Mouse (Mus musculus): ENCODE data around the gene Nap1l4.

The Nap1l4 gene

GRCm38 (mm10) chr7:143548976-143549457, at the start of gene Nap1l4:
Nap1l4 (minus strand) TSS chr7:143549106.
- CTCF ChIA-PET, result interaction anchor here in 1 of 4 experiments (0.7 to 2.0 kb wide), 9 partner anchors 9 to 158 kb away, joined by 3 to 10 read pairs (median 4); partner anchors contain the start of genes Cars and Tnfrsf22

DNA sequence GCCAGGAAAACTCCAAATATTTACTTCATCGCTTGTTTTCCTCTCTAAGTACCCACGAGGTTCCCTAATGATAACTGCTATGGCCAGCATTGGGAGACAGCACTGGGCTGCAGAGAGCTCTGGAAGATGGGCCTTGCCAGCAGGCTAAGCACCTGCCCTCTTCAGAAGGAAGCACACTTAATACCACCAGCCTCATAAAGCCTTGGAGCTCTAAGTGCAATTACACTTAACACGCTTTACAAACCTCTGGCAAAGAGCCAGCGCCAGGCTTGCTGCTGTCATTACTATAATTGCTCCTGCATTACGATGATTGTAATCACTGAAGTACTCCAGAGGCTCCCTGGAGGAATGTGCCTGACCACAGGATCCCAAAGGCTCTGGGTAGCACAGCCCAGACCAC, 46.0 kb upstream of the Nap1l4 start:
- CTCF ChIA-PET, result interaction anchor here in 1 of 4 experiments (3.1 kb wide), 1 partner anchor 11 kb away, joined by 9 read pairs; no protein-coding TSS in a partner anchor
- POLR2A ChIA-PET, result interaction anchor here in 3 of 4 experiments (0.5 to 11.0 kb wide), 17 partner anchors 10 to 1279 kb away, joined by 3 to 195 read pairs (median 5); partner anchors contain the start of genes Nap1l4 (in 2 of the 3) and Tnfrsf22 (in 1 of the 3)

More at GRCm38 (mm10) chr7:143548976-143549457, at the start of gene Nap1l4:
- POLR2A ChIA-PET, result interaction anchor here (0.6 to 10.2 kb wide), 105 partner anchors 8 to 1590 kb away, joined by 3 to 275 read pairs (median 5); partner anchors contain the start of genes Cars (in 3 of the 4), Cd81 (in 2 of the 4), Tnfrsf22 (in 2 of the 4) and Tnfrsf23 (in 2 of the 4)

GRCm38 (mm10) chr7:143592255-143592654, 43.3 kb upstream of the Nap1l4 start:
- ChIA-PET POLR2A (interaction anchor here in 3 of 4 experiments (0.6 to 11.0 kb wide), 24 partner anchors 8 to 93 kb away, joined by 3 to 195 read pairs (median 6); partner anchors contain the start of genes Nap1l4 (in 3 of the 3), Cars (in 2 of the 3) and Tnfrsf23 (in 1 of the 3)), CTCF (interaction anchor here in 1 of 4 experiments (0.6 kb wide), 1 partner anchor 183 kb away, joined by 15 read pairs; no protein-coding TSS in a partner anchor)

GRCm38 (mm10) chr7:143588006-143588405, 39.1 kb upstream of the Nap1l4 start:
- ChIA-PET POLR2A (interaction anchor here in 3 of 4 experiments (0.6 to 4.6 kb wide), 22 partner anchors 10 to 460 kb away, joined by 3 to 98 read pairs (median 6); partner anchors contain the start of genes Cars (in 3 of the 3), Nap1l4 (in 3 of the 3) and Tnfrsf22 (in 2 of the 3)), CTCF (interaction anchor here in 1 of 4 experiments (1.1 kb wide), 1 partner anchor 39 kb away, joined by 3 read pairs; the partner anchor contains the start of gene Nap1l4)

DNA sequence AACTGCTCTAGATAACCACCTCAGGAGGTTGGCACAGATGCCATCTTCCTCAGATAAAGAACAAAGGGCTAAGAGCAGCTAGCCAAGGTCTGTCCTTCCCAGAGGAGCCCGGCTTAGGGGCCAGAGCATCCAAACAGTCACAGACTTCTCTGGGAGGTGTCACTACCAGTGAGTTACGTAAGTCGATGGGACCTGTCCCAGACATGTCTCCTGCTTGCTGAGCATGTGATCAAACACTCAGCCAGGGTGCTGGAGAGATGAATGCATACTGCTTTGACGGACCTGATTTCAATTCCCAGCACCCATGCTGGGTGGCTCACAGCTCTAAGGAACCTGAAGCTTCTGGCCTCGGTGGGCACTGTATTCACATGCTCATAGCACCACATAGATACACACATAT, 38.7 kb upstream of the Nap1l4 start:
- CTCF ChIA-PET, result interaction anchor here in 1 of 4 experiments (1.1 kb wide), 1 partner anchor 39 kb away, joined by 3 read pairs; the partner anchor contains the start of gene Nap1l4
- POLR2A ChIA-PET, result interaction anchor here in 3 of 4 experiments (0.6 to 4.6 kb wide), 21 partner anchors 9 to 459 kb away, joined by 3 to 98 read pairs (median 6); partner anchors contain the start of genes Cars (in 3 of the 3), Nap1l4 (in 3 of the 3) and Tnfrsf22 (in 2 of the 3)

DNA sequence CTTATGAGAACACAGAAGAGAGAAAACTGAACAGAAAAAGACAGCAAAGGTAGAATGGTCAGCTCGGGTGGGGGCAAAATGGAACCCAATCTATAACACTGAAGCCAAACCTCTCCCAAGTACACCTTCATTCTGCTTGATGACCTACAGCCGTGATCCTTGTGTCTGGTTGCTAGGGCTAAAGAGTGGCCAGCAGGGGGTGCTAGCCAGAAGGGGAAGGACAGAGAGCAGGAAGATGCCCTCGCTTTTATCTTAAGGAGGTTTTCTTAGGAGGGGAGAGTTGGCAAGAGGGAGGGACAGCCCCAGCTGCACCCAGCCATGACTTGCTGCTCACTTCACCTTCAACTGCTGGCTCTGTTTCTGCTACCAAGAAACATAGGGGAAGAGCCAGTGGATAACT, 35.0 kb upstream of the Nap1l4 start:
- POLR2A ChIA-PET, result interaction anchor here (0.8 to 9.5 kb wide), 24 partner anchors 8 to 50 kb away, joined by 3 to 73 read pairs (median 6); partner anchors contain the start of genes Cars (in 3 of the 4) and Nap1l4 (in 2 of the 4)
- CTCF ChIA-PET, result interaction anchor here in 3 of 4 experiments (0.6 to 2.4 kb wide), 14 partner anchors 10 to 463 kb away, joined by 3 to 10 read pairs (median 4); partner anchors contain the start of genes Cars (in 1 of the 3) and Nap1l4 (in 1 of the 3)

GRCm38 (mm10) chr7:143583025-143583424, 34.1 kb upstream of the Nap1l4 start:
- ChIA-PET CTCF (interaction anchor here in 1 of 4 experiments (1.0 to 2.4 kb wide), 2 partner anchors 34 to 77 kb away, joined by 3 to 10 read pairs; partner anchors contain the start of gene Nap1l4), POLR2A (interaction anchor here (0.6 to 9.5 kb wide), 22 partner anchors 9 to 402 kb away, joined by 3 to 73 read pairs (median 6); partner anchors contain the start of genes Cars (in 2 of the 4) and Nap1l4 (in 2 of the 4))

DNA sequence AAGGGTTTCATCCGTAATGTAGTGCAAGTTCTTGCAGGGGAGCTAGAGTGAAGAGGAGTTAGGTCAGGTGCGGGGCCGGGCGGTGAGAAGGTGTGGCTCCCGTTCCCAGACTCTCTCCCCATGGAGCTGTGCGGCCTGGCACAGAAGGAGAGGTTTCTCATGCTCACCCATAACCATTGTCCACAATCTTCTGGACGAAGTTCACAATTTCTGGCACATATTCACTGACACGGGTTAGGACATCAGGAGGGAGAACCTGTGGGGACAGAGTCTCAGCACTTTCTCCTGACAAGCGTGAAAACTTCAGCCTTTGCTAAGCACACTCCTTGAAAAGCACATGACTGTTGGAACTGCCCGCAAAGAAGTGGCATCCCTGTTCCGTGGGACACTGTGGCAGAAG, 26.8 kb upstream of the Nap1l4 start:
- ChIA-PET CTCF (no interaction called here), POLR2A (interaction anchor here in 2 of 4 experiments (1.0 to 14.8 kb wide), 3 partner anchors 13 to 19 kb away, joined by 3 to 195 read pairs (median 12); partner anchors contain the start of gene Cars (in 1 of the 2))

DNA sequence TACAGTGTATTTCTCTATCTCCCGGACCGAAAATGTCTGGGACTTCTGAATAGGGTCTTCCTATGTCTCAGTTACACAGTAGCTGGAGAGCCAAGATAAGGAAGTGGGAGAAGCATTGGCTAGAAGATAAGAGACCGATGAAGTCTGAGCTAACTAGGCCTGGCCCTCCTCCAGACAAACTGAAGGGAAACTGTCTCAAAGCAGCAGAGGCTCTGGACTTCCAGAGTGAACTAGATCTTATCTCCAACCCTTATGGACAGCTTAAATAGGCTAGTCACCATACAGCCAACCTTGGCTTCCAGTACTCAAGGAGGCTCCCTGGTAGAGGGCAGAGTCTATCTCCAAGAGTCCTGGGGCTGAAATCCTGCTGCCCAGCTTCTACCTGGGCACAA, 16.7 kb upstream of the Nap1l4 start:
- ChIA-PET POLR2A (interaction anchor here in 3 of 4 experiments (0.8 to 19.6 kb wide), 18 partner anchors 7 to 54 kb away, joined by 3 to 275 read pairs (median 5); partner anchors contain the start of genes Nap1l4 (in 3 of the 3) and Cars (in 2 of the 3)), CTCF (interaction anchor here in 1 of 4 experiments (0.6 kb wide), 1 partner anchor 59 kb away, joined by 3 read pairs; no protein-coding TSS in a partner anchor)

GRCm38 (mm10) chr7:143565015-143565647, 16.2 kb upstream of the Nap1l4 start:
- POLR2A ChIA-PET, result interaction anchor here in 3 of 4 experiments (0.8 to 19.6 kb wide), 17 partner anchors 8 to 54 kb away, joined by 3 to 275 read pairs (median 5); partner anchors contain the start of genes Nap1l4 (in 3 of the 3) and Cars (in 2 of the 3)
- CTCF ChIA-PET, result interaction anchor here in 1 of 4 experiments (0.6 kb wide), 1 partner anchor 59 kb away, joined by 3 read pairs; no protein-coding TSS in a partner anchor

- ChIA-PET POLR2A (interaction anchor here in 2 of 4 experiments (0.9 to 19.6 kb wide), 11 partner anchors 9 to 34 kb away, joined by 3 to 275 read pairs (median 7); partner anchors contain the start of genes Nap1l4 (in 2 of the 2) and Cars (in 1 of the 2)), CTCF (no interaction called here)
Observed at GRCm38 (mm10) chr7:143563787-143564186, 14.9 kb upstream of the Nap1l4 start.

GRCm38 (mm10) chr7:143557616-143558015, 8.7 kb upstream of the Nap1l4 start:
- ChIA-PET POLR2A (interaction anchor here (0.6 to 19.6 kb wide), 22 partner anchors 8 to 271 kb away, joined by 3 to 275 read pairs (median 4); partner anchors contain the start of genes Cars (in 3 of the 4) and Nap1l4 (in 3 of the 4)), CTCF (interaction anchor here in 3 of 4 experiments (0.5 to 1.3 kb wide), 3 partner anchors 9 to 12 kb away, joined by 4 to 7 read pairs (median 5); partner anchors contain the start of gene Nap1l4 (in 1 of the 3))

GRCm38 (mm10) chr7:143556964-143557610, 8.2 kb upstream of the Nap1l4 start:
- POLR2A ChIA-PET, result interaction anchor here (0.8 to 19.6 kb wide), 17 partner anchors 8 to 43 kb away, joined by 3 to 275 read pairs (median 5); partner anchors contain the start of genes Cars (in 3 of the 4) and Nap1l4 (in 2 of the 4)
- CTCF ChIA-PET, result interaction anchor here in 1 of 4 experiments (1.3 kb wide), 1 partner anchor 8 kb away, joined by 5 read pairs; the partner anchor contains the start of gene Nap1l4

- POLR2A ChIA-PET, result interaction anchor here (0.6 to 10.2 kb wide), 89 partner anchors 8 to 921 kb away, joined by 3 to 275 read pairs (median 5); partner anchors contain the start of genes Cars (in 3 of the 4), Cd81 (in 2 of the 4), Tnfrsf22 (in 2 of the 4) and Tnfrsf26 (in 2 of the 4)
Observed at GRCm38 (mm10) chr7:143549588-143550220, 798 bp upstream of the Nap1l4 start.

GRCm38 (mm10) chr7:143548231-143548961, 510 bp downstream of the Nap1l4 start:
- CTCF ChIA-PET, result interaction anchor here in 3 of 4 experiments (0.7 to 2.0 kb wide), 11 partner anchors 9 to 158 kb away, joined by 3 to 10 read pairs (median 4); partner anchors contain the start of genes Cars (in 1 of the 3) and Tnfrsf22 (in 1 of the 3)
- POLR2A ChIA-PET, result interaction anchor here (0.6 to 10.2 kb wide), 97 partner anchors 8 to 1591 kb away, joined by 3 to 275 read pairs (median 5); partner anchors contain the start of genes Cars (in 3 of the 4), Tnfrsf22 (in 2 of the 4), Cd81 (in 1 of the 4) and Cdkn1c (in 1 of the 4)

More at GRCm38 (mm10) chr7:143549588-143550220, 798 bp upstream of the Nap1l4 start:
- CTCF ChIA-PET, result interaction anchor here in 1 of 4 experiments (1.0 to 2.0 kb wide), 7 partner anchors 8 to 157 kb away, joined by 3 to 10 read pairs (median 5); partner anchors contain the start of genes Cars and Tnfrsf22
